Mouse (Mus musculus): ENCODE results near the gene Pnrc2. TPM values are rescaled to one million over a fixed set of nuclear protein-coding genes. Genes with fewer than 3 reads are reported as not detected.

Pnrc2 gene
- polyA plus RNA-seq, 1 experiment from 2014 or later: 109 TPM

DNA sequence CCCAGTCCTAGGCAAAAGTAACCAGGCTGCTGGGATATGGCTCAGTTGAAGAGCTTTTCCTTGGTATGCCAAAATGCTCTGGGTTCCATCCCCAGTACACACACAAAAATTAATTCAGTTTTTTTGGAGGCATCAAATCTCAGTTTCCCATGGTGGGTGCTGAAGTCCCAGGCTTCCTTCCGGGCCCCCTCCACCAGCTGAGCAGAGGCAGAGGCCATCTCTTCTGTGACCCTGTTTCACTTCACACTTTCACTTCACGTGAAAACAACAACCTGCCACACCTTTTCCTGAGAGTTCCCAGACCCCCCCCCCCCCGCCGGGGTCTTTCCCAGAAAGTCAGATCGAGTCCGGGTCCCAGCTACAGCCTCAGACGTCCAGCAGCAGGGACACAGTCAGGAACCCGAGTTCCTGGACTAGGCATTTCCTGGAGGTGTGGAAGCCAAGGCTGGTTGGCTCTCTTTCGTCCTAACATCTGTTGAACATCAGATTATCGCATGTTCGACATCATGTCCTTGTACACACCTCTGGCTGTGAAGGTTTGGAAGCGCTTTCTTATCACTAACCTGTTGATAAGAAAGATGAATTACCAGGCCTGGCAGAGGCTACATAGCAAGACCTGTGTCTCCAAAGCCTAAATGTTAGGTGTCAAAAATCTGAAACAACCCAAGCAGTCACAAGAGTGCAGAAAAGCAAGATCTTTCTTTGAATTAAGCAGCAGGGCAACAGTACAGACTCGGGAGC is 35.8 kb upstream of the Pnrc2 start:
- 77% methylated on average over 13 of the region's 13 CpGs for WGBS
- ATAC-seq (ENCODE audit: low read depth): no peak

GRCm38 (mm10) chr4:135906633-135907032 is 33.0 kb upstream of the Pnrc2 start:
- no peaks in the 10 kb centered on the region for H3K27me3 ChIP-seq
- H3K9ac ChIP-seq: no peak overlapping the region
- H3K36me3 ChIP-seq: no peaks in the 10 kb centered on the region
- WGBS: 81% methylated on average over 3 of the region's 3 CpGs
- no peak overlapping the region for H3K4me2 ChIP-seq
- no peaks in the 10 kb centered on the region for H3K9me3 ChIP-seq
- 0 out of 2 replicates have a peak, but pooled peaks cover 2% of the 10 kb centered on the region for H3K4me1 ChIP-seq (replicated peaks)
- no peak overlapping the region for H3K27ac ChIP-seq (replicated peaks)
- ATAC-seq (ENCODE audit: low read depth): no peak
- no peak overlapping the region for H3K4me3 ChIP-seq

More for the DNA sequence above, 35.8 kb upstream of the Pnrc2 start:
- Histone ChIP-seq H3K4me1 (replicated peaks) (peaks cover 13% of the 10 kb centered on the region), H3K4me2 (no peak overlapping the region), H3K9me3 (no peaks in the 10 kb centered on the region), H3K27ac (replicated peaks) (no peak overlapping the region), H3K4me3 (no peak overlapping the region), H3K27me3 (no peaks in the 10 kb centered on the region), H3K36me3 (no peaks in the 10 kb centered on the region), H3K9ac (no peak overlapping the region)

GRCm38 (mm10) chr4:135904810-135905209 is 31.2 kb upstream of the Pnrc2 start:
- no peak for ATAC-seq (ENCODE audit: low read depth)
- no peaks in the 10 kb centered on the region for H3K4me1 ChIP-seq (replicated peaks)
- H3K27me3 ChIP-seq: no peaks in the 10 kb centered on the region
- no peaks in the 10 kb centered on the region for H3K36me3 ChIP-seq
- no peak overlapping the region for H3K4me3 ChIP-seq
- H3K4me2 ChIP-seq: no peak overlapping the region
- H3K9ac ChIP-seq: no peak overlapping the region
- no peaks in the 10 kb centered on the region for H3K9me3 ChIP-seq
- H3K27ac ChIP-seq (replicated peaks): no peak overlapping the region
- WGBS: 70% methylated on average over 1 of the region's 1 CpGs

DNA sequence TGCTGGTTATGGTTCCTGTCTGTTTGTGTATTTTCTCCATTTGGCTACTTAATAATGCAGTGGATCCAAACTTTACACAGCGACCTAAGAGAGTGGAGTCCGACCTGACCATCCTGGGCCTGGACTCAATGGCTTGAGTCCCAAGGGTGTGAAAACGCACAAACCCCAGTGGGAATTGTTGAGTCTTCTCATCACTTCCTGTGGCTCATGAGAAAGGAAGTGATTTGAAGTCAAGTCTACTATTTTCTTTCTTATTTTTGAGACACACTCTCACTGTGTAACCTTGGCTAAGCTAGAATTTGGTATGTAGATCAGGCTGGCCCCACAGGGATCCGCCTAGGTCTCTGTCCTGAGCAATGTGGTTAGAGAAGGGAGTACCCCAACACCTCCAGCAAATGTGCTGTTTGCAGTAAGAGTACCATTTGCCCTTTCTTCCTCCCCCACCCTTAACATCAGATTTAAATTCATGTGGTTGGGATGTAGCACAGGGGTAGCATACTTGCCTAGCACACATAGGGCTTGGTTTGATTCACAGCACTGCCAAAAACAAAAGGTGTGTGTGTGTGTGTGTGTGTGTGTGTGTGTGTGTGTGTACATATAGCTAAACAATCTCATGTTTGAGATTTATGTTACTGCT is 29.1 kb upstream of the Pnrc2 start:
- 88% methylated on average over 4 of the region's 4 CpGs for WGBS
- no peak overlapping the region for H3K4me2 ChIP-seq
- H3K27me3 ChIP-seq: no peaks in the 10 kb centered on the region
- ATAC-seq (ENCODE audit: low read depth): no peak
- H3K27ac ChIP-seq (replicated peaks): no peak overlapping the region
- no peak overlapping the region for H3K4me3 ChIP-seq
- no peaks in the 10 kb centered on the region for H3K9me3 ChIP-seq
- H3K9ac ChIP-seq: no peak overlapping the region
- no peaks in the 10 kb centered on the region for H3K4me1 ChIP-seq (replicated peaks)
- H3K36me3 ChIP-seq: no peaks in the 10 kb centered on the region

- no peak for ATAC-seq (ENCODE audit: low read depth)
- Histone ChIP-seq H3K36me3 (no peaks in the 10 kb centered on the region), H3K27me3 (no peaks in the 10 kb centered on the region), H3K4me3 (no peak overlapping the region), H3K27ac (replicated peaks) (no peak overlapping the region), H3K9me3 (no peaks in the 10 kb centered on the region), H3K9ac (no peak overlapping the region), H3K4me2 (no peak overlapping the region), H3K4me1 (replicated peaks) (no peaks in the 10 kb centered on the region)
- 73% methylated on average over 5 of the region's 5 CpGs for WGBS
Measured at GRCm38 (mm10) chr4:135900008-135900407, 26.4 kb upstream of the Pnrc2 start.

GRCm38 (mm10) chr4:135899050-135899448 is 25.4 kb upstream of the Pnrc2 start:
- Histone ChIP-seq H3K4me2 (no peak overlapping the region), H3K9ac (no peak overlapping the region), H3K36me3 (no peaks in the 10 kb centered on the region), H3K4me3 (no peak overlapping the region), H3K27ac (replicated peaks) (no peak overlapping the region), H3K9me3 (no peaks in the 10 kb centered on the region), H3K4me1 (replicated peaks) (no peaks in the 10 kb centered on the region), H3K27me3 (no peaks in the 10 kb centered on the region)
- no peak for ATAC-seq (ENCODE audit: low read depth)
- WGBS: 88% methylated on average over 7 of the region's 7 CpGs

DNA sequence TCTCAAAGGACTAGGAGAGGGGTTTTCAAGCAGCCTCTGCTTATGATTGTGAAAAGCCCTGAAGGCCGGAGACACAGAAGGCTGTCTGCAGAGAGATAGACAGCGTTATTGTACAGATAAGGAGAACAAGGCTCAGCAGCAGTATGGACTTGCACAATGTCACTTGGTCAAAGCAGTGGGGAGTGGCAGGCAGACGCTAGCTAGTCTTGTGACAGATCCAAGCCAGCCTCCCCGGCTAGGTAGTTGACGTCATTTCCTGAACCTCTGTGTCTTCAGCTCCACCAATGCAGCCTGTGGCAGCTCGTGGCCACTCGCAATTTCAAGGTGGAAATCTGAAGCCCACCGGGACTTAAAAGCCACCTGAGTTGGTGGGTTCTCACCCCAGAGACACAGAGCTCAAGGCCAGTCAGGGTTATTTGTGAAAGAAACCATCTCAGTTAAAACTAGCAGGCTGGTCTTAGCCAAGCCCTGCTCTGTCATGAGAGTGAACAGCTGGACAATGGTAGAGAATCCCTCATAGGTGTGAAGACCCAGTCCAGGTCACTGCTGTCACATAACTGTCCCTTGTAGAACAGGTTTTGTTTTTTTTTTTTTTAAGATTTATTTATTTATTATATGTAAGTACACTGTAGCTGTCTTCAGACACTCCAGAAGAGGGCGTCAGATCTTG is 24.9 kb upstream of the Pnrc2 start:
- Histone ChIP-seq H3K4me3 (no peak overlapping the region), H3K9ac (no peak overlapping the region), H3K27ac (replicated peaks) (no peak overlapping the region), H3K4me1 (replicated peaks) (no peaks in the 10 kb centered on the region), H3K36me3 (no peaks in the 10 kb centered on the region), H3K9me3 (no peaks in the 10 kb centered on the region), H3K27me3 (no peaks in the 10 kb centered on the region), H3K4me2 (no peak overlapping the region)
- WGBS: 78% methylated on average over 9 of the region's 9 CpGs
- no peak for ATAC-seq (ENCODE audit: low read depth)

DNA sequence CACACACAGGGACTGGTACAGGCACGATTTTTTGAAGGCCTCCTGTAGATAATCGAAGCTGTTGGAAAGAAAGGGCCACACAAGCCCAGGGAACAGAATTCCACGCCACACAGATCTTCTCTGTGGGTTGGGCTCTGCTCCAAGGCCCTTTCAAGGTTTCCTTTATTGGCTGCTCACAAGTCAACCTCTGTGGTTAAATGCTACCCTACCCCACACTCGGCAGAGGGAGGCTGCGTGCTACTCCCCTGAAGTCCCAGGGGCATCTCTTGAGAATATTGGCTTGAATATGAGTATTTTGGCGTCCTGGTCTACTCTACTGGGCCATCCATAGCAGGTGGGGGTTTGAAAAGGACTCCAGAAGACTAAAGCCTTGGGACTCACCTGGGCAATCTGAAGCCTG is 22.5 kb upstream of the Pnrc2 start:
- Histone ChIP-seq H3K36me3 (no peaks in the 10 kb centered on the region), H3K9ac (no peak overlapping the region), H3K4me2 (no peak overlapping the region), H3K4me1 (replicated peaks) (no peaks in the 10 kb centered on the region), H3K4me3 (no peak overlapping the region), H3K9me3 (no peaks in the 10 kb centered on the region), H3K27me3 (no peaks in the 10 kb centered on the region), H3K27ac (replicated peaks) (no peak overlapping the region)
- 83% methylated on average over 6 of the region's 6 CpGs for WGBS
- no peak for ATAC-seq (ENCODE audit: low read depth)

DNA sequence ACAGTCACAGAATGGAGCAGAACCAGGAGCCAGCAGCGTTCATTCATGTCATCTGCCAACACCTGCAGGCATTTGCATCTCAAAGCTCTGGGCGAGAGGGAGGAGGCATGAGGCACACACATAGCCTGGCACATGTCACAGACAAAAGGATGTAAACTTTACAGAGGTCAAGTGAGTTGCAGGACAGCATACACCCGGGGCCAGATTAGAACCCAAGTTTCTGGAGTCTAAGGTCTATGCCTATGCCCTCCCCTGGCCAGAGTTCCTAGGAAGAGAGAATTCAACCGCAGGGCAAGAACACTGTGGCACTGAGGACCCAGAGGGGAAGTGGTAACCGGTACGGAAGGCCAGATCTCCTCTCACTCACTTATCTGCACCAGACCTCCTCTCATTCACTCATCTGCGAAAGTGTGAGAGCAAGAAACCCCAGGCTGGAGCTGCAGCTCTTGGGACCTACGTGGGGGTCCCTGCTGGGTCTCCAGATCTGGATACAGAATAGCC is 21.5 kb upstream of the Pnrc2 start, which contains the start of gene Cnr2:
Cnr2 (plus strand) TSS at position 324 of the 501 bp plus-strand sequence.
- Histone ChIP-seq H3K4me3 (no peak within 1 kb of the TSS), H3K4me2 (no peak within 1 kb of the TSS), H3K9ac (no peak within 1 kb of the TSS), H3K9me3 (no peaks in the 10 kb centered on the region), H3K36me3 (no peaks in the 10 kb centered on the region), H3K27ac (replicated peaks) (no peak within 1 kb of the TSS), H3K27me3 (no peaks in the 10 kb centered on the region), H3K4me1 (replicated peaks) (no peaks in the 10 kb centered on the region)
- ATAC-seq (ENCODE audit: low read depth): no peak
- WGBS: 51% methylated on average over 8 of the region's 8 CpGs

DNA sequence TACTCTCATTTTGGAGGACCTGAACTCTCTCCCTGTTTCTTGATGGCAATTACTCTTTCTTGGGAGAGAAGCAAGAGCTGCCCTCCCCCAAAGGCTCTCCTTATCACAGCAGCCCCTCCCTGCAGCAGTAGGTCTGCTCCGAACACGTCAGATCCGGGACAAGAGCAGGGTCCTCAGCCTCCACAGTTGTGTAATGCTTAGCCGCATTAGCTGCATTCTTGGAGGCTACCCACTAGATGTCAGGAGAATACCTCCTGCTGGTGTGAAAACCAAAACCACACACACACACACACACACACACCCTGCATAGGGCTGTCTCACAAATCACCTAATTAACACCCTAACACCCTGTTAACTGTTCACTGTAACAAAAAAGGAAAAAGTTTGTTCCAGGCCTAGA is 19.2 kb upstream of the Pnrc2 start:
- no peaks in the 10 kb centered on the region for H3K36me3 ChIP-seq
- H3K27me3 ChIP-seq: no peaks in the 10 kb centered on the region
- H3K4me2 ChIP-seq: no peak overlapping the region
- H3K4me3 ChIP-seq: no peak overlapping the region
- H3K27ac ChIP-seq (replicated peaks): no peak overlapping the region
- 72% methylated on average over 4 of the region's 4 CpGs for WGBS
- no peak for ATAC-seq (ENCODE audit: low read depth)
- no peaks in the 10 kb centered on the region for H3K4me1 ChIP-seq (replicated peaks)
- H3K9ac ChIP-seq: no peak overlapping the region
- no peaks in the 10 kb centered on the region for H3K9me3 ChIP-seq

- H3K27ac ChIP-seq (replicated peaks): no peak overlapping the region
Measured at GRCm38 (mm10) chr4:135891539-135891938, 17.9 kb upstream of the Pnrc2 start.

DNA sequence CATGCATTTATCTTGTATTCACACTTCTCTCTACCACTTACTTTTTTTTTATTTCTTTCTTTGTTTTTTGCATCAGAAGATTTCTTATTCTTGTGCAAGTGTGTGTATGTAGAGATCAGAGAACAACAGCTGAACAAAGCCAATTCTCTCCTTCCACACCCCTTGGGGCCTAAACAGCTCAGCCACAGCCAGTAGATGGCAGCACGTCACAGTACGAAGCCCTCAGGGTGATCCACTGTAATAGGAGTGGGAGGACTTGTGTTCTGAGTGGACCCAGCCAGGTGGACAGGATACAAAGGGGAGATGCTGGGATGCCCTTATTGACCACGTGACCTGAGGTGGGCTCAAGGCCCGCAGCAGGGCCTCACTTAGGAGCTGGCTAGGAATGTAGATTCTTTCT is 16.2 kb upstream of the Pnrc2 start:
- H3K27ac ChIP-seq (replicated peaks): no peak overlapping the region
- no peaks in the 10 kb centered on the region for H3K27me3 ChIP-seq
- H3K4me2 ChIP-seq: no peak overlapping the region
- peak; percentile 74 for ATAC-seq (ENCODE audit: low read depth)
- H3K36me3 ChIP-seq: no peaks in the 10 kb centered on the region
- H3K9ac ChIP-seq: no peak overlapping the region
- 4% methylated on average over 4 of the region's 4 CpGs for WGBS
- no peaks in the 10 kb centered on the region for H3K4me1 ChIP-seq (replicated peaks)
- H3K4me3 ChIP-seq: no peak overlapping the region
- no peaks in the 10 kb centered on the region for H3K9me3 ChIP-seq

More at GRCm38 (mm10) chr4:135891539-135891938, 17.9 kb upstream of the Pnrc2 start:
- Histone ChIP-seq H3K4me2 (no peak overlapping the region), H3K9ac (no peak overlapping the region), H3K4me1 (replicated peaks) (no peaks in the 10 kb centered on the region), H3K36me3 (no peaks in the 10 kb centered on the region), H3K4me3 (no peak overlapping the region), H3K9me3 (no peaks in the 10 kb centered on the region), H3K27me3 (no peaks in the 10 kb centered on the region)
- 90% methylated on average over 2 of the region's 2 CpGs for WGBS
- no peak for ATAC-seq (ENCODE audit: low read depth)
